Mouse (Mus musculus) skeletal muscle tissue, adult 2 months (tissue): ENCODE measurements at regions not wholly inside any gene's neighbourhood (a gene's known extent, or its start where the extent isn't known, plus 50 kb on each side); places are given as distances from the start of the nearest gene placed in this dataset.

Experiments
- DNase-seq: peaks from one replicate; pipeline ENCODE4 v3.0.0-alpha.2; 2012; ENCODE audit warnings: low read depth, low spot score

GRCm38 (mm10) chr7:114912109-114912508, 168.6 kb downstream of the Insc start:
- DNase-seq, result no peak

GRCm38 (mm10) chr7:114922155-114922554, 178.7 kb downstream of the Insc start:
- DNase-seq, result peak; percentile 97

GRCm38 (mm10) chr7:114933861-114934260, 190.4 kb downstream of the Insc start:
- DNase-seq, result no peak

- no peak for DNase-seq
Observed at GRCm38 (mm10) chr7:114950759-114951158, 207.3 kb downstream of the Insc start.

- no peak for DNase-seq
Observed at GRCm38 (mm10) chr7:114963206-114963605, 219.7 kb downstream of the Insc start.

- DNase-seq, result no peak
Observed at GRCm38 (mm10) chr7:114965923-114966322, 222.4 kb downstream of the Insc start.

- no peak for DNase-seq
Observed at GRCm38 (mm10) chr7:114986481-114986880, 243.0 kb downstream of the Insc start.

- DNase-seq, result no peak
Observed at GRCm38 (mm10) chr7:114991255-114991654, 247.8 kb downstream of the Insc start.

GRCm38 (mm10) chr7:114992440-114992839, 248.9 kb downstream of the Insc start:
- peak; percentile 38 for DNase-seq

- no peak for DNase-seq
Observed at GRCm38 (mm10) chr7:115000796-115001524, 257.5 kb downstream of the Insc start.

- DNase-seq, result no peak
Observed at GRCm38 (mm10) chr7:115014253-115014998, 270.9 kb downstream of the Insc start.

GRCm38 (mm10) chr7:115019369-115019958, 276.0 kb downstream of the Insc start:
- no peak for DNase-seq

GRCm38 (mm10) chr7:115020023-115020422, 276.5 kb downstream of the Insc start:
- no peak for DNase-seq

- no peak for DNase-seq
Observed at GRCm38 (mm10) chr7:115025803-115026202, 282.3 kb downstream of the Insc start.

GRCm38 (mm10) chr7:115027685-115028084, 284.2 kb downstream of the Insc start:
- no peak for DNase-seq

GRCm38 (mm10) chr7:115033987-115034386, 290.5 kb downstream of the Insc start:
- DNase-seq, result no peak

- no peak for DNase-seq
Observed at GRCm38 (mm10) chr7:115055527-115055926, 312.0 kb downstream of the Insc start.

- DNase-seq, result no peak
Observed at GRCm38 (mm10) chr7:115056992-115057645, 313.6 kb downstream of the Insc start.

- no peak for DNase-seq
Observed at GRCm38 (mm10) chr7:115057736-115058135, 314.2 kb downstream of the Insc start.

GRCm38 (mm10) chr7:115060171-115060570, 316.7 kb downstream of the Insc start:
- no peak for DNase-seq

GRCm38 (mm10) chr7:115062817-115063216, 319.3 kb downstream of the Insc start:
- no peak for DNase-seq

GRCm38 (mm10) chr7:115067641-115068040, 324.1 kb downstream of the Insc start:
- DNase-seq, result no peak
